7 mouse cellular contexts compared by ENCODE assay signal in genomic region chr11:114177281-114177680, GRCm38 (mm10).
"Had no signal": no experiment of that assay in that cellular context is flagged by ENCODE, and none has a peak within 500 bp of the region (broad histone marks: within the 10 kb centered on the region; RNA-seq: fewer than 3 reads in every experiment).

No protein-coding gene starts in this region.

- H3K27ac ChIP-seq: layer of hippocampus, adult 2 months; liver, embryonic 14.5 days had no signal

- DNase-seq: lung, adult 18-20 months; thymus, adult 18-20 months; thymus, postnatal 14 days had no signal

- H3K4me3 ChIP-seq: layer of hippocampus, adult 2 months; myocyte; neural tube, embryonic 15.5 days had no signal

- H3K9me3 ChIP-seq: neural tube, embryonic 15.5 days had no signal

- H3K9ac ChIP-seq: liver, embryonic 14.5 days; neural tube, embryonic 15.5 days had no signal

- H3K36me3 ChIP-seq: neural tube, embryonic 15.5 days had no signal

- H3K4me2 ChIP-seq: neural tube, embryonic 15.5 days had no signal
